Comparison of ENCODE assay signal across 13 mouse cellular contexts in genomic region chr15:26717952-26718351, GRCm38 (mm10).
DNase-seq lines count a peak whose midpoint lies in the region; ATAC-seq and TF ChIP-seq lines count a peak whose summit lies in the region.
"Had no signal": no experiment of that assay in that cellular context is flagged by ENCODE, and none has a peak within 500 bp of the region (broad histone marks: within the 10 kb centered on the region; RNA-seq: fewer than 3 reads in every experiment).

No protein-coding gene starts in this region.

- no peak overlapping the region for H3K4me2 ChIP-seq in intestine, embryonic 14.5 days (ENCODE audit: low read length)
- H3K4me2 ChIP-seq in intestine, postnatal 0 days (replicated peaks; ENCODE audit: low read depth), result no peak overlapping the region
- H3K4me2 ChIP-seq in limb, embryonic 13.5 days (replicated peaks), result no peak overlapping the region; the same call in 1 of the 2 replicates

- no peaks in the 10 kb centered on the region for H3K27me3 ChIP-seq in intestine, embryonic 14.5 days (replicated peaks; ENCODE audit: control insufficient read depth, insufficient read depth, low read length)
- no peaks in the 10 kb centered on the region for H3K27me3 ChIP-seq in intestine, postnatal 0 days (replicated peaks; ENCODE audit: control insufficient read depth, insufficient read depth, low read length)
- no peaks in the 10 kb centered on the region for H3K27me3 ChIP-seq in embryonic facial prominence, embryonic 10.5 days (replicated peaks; ENCODE audit: low read depth, poor library complexity, severe bottlenecking)
- H3K27me3 ChIP-seq in limb, embryonic 13.5 days, result no peaks in the 10 kb centered on the region
- H3K27me3 ChIP-seq: CH12.LX had no signal

- H3K36me3 ChIP-seq in intestine, embryonic 14.5 days (ENCODE audit: control insufficient read depth, insufficient read depth, low read length), result no peaks in the 10 kb centered on the region
- H3K36me3 ChIP-seq in intestine, postnatal 0 days (ENCODE audit: control insufficient read depth, insufficient read depth), result no peaks in the 10 kb centered on the region
- H3K36me3 ChIP-seq in embryonic facial prominence, embryonic 10.5 days (replicated peaks), result no peaks in the 10 kb centered on the region
- H3K36me3 ChIP-seq in limb, embryonic 13.5 days, result no peaks in the 10 kb centered on the region

- 20% methylated on average over 7 of the region's 7 CpGs for WGBS in intestine, embryonic 14.5 days
- WGBS in intestine, postnatal 0 days, result 49% methylated on average over 7 of the region's 7 CpGs
- WGBS in embryonic facial prominence, embryonic 10.5 days, result 46% methylated on average over 7 of the region's 7 CpGs
- 29% methylated on average over 7 of the region's 7 CpGs for WGBS in limb, embryonic 13.5 days

- TF ChIP-seq CTCF in intestine, postnatal 0 days (IDR thresholded peaks at IDR 0.05; ENCODE audit: low read depth), result no peak

- no peak overlapping the region for H3K9ac ChIP-seq in intestine, embryonic 14.5 days (ENCODE audit: low read length)
- no peak overlapping the region for H3K9ac ChIP-seq in intestine, postnatal 0 days (ENCODE audit: low read depth, low read length)
- H3K9ac ChIP-seq in limb, embryonic 13.5 days, result no peak overlapping the region

- ATAC-seq in intestine, embryonic 14.5 days (replicated peaks; ENCODE audit: low FRiP score, low TSS enrichment, low read depth), result no peak
- no peak for ATAC-seq in intestine, postnatal 0 days
- ATAC-seq in limb, embryonic 13.5 days (ENCODE audit: low FRiP score, low read depth), result 0 out of 2 replicates have a peak, but pooled peaks have one; percentile 8
- ATAC-seq: inflammation-experienced regulatory T-cells, adult 6 months had no signal

- H3K9me3 ChIP-seq in intestine, embryonic 14.5 days (ENCODE audit: control insufficient read depth, low read length), result no peaks in the 10 kb centered on the region
- H3K9me3 ChIP-seq in intestine, postnatal 0 days (ENCODE audit: control insufficient read depth), result no peaks in the 10 kb centered on the region
- H3K9me3 ChIP-seq in embryonic facial prominence, embryonic 10.5 days, result no peaks in the 10 kb centered on the region
- H3K9me3 ChIP-seq in limb, embryonic 13.5 days, result no peaks in the 10 kb centered on the region

- DNase-seq in intestine, embryonic 14.5 days (ENCODE audit: low spot score), result no peak
- peak; percentile 25 to 42 for DNase-seq in adrenal gland, adult 18-20 months (ENCODE audit: low spot score in 2 of 2)
- peak; percentile 11 for DNase-seq in embryonic facial prominence, embryonic 10.5 days (ENCODE audit: low spot score)
- DNase-seq in layer of hippocampus, adult 8-10 months (ENCODE audit: low spot score in 2 of 2), result no peak
- no peak for DNase-seq in cerebellum, postnatal 10 days
- DNase-seq in thymus, postnatal 10 days (ENCODE audit: low spot score in 2 of 2), result no peak
- DNase-seq: cerebellum, postnatal 36 days; thymus, adult 2 months had no signal

- no peak overlapping the region for H3K4me3 ChIP-seq in intestine, embryonic 14.5 days (ENCODE audit: low read depth, low read length)
- H3K4me3 ChIP-seq in intestine, postnatal 0 days (ENCODE audit: low read depth, low read length), result no peak overlapping the region
- H3K4me3 ChIP-seq in embryonic facial prominence, embryonic 10.5 days, result no peak overlapping the region
- no peak overlapping the region for H3K4me3 ChIP-seq in limb, embryonic 13.5 days

- H3K27ac ChIP-seq in intestine, embryonic 14.5 days (ENCODE audit: low read depth), result peak overlapping the region; percentile 72
- no peak overlapping the region for H3K27ac ChIP-seq in intestine, postnatal 0 days (ENCODE audit: low read depth, low read length)
- H3K27ac ChIP-seq in embryonic facial prominence, embryonic 10.5 days (replicated peaks), result peak overlapping the region; percentile 48
- peak overlapping the region; percentile 58 for H3K27ac ChIP-seq in limb, embryonic 13.5 days
- H3K27ac ChIP-seq: macrophage had no signal

- H3K4me1 ChIP-seq in intestine, embryonic 14.5 days (replicated peaks; ENCODE audit: control insufficient read depth, insufficient read depth, low read length), result peaks cover 22% of the 10 kb centered on the region
- no peaks in the 10 kb centered on the region for H3K4me1 ChIP-seq in intestine, postnatal 0 days (replicated peaks; ENCODE audit: control insufficient read depth, insufficient read depth, low read length)
- H3K4me1 ChIP-seq in embryonic facial prominence, embryonic 10.5 days, result peaks cover 24% of the 10 kb centered on the region
- H3K4me1 ChIP-seq in limb, embryonic 13.5 days, result peaks cover 41% of the 10 kb centered on the region

Comparison
In these comparisons a context has a peak if more than half of its experiments do, and no peak if none do; other contexts are left out.
1. DNase-seq: peak in adrenal gland, adult 18-20 months (2 of 2) and embryonic facial prominence, embryonic 10.5 days (single experiment); none in intestine, embryonic 14.5 days (single experiment), layer of hippocampus, adult 8-10 months (0 of 2), cerebellum, postnatal 10 days (0 of 2) and thymus, postnatal 10 days (0 of 2).